Mouse (Mus musculus) forebrain, embryonic 10.5 days (tissue): ENCODE results near the gene Dhx37. TPM values are rescaled to one million over a fixed set of nuclear protein-coding genes. Genes with fewer than 3 reads are reported as not detected.
A peak's percentile ranks its signal among the peaks of the same experiment; 100 is the strongest.
"Not testable (repeated sequence)": the region's sequence is repeated elsewhere in the genome, so short reads cannot be mapped to it uniquely, and the experiment has no call there.

Experiments
- DNase-seq: peaks from one replicate; pipeline ENCODE4 v3.0.0-alpha.2; 2017; ENCODE audit warnings: low spot score; ENCODE audit errors: extremely low spot score
- H3K27ac ChIP-seq: fragments of 300-500 bp; sonication (generic); 2 replicates; pipeline ENCODE4 v1.5.1; 2016; ENCODE audit warnings: mild to moderate bottlenecking
- H3K27me3 ChIP-seq: fragments of 300-500 bp; sonication (generic); 2 replicates; pipeline ENCODE4 v1.6.1; 2016; ENCODE audit warnings: mild to moderate bottlenecking; ENCODE audit not compliant: poor library complexity, severe bottlenecking
- H3K36me3 ChIP-seq: fragments of 300-500 bp; sonication (generic); replicated peaks from 2 replicates; pipeline ENCODE4 v1.6.1; 2016; ENCODE audit warnings: mild to moderate bottlenecking, moderate library complexity
- H3K4me1 ChIP-seq: fragments of 300-500 bp; sonication (generic); 2 replicates; pipeline ENCODE4 v1.6.1; 2016
- H3K4me3 ChIP-seq: fragments of 300-500 bp; sonication (generic); 2 replicates; pipeline ENCODE4 v1.5.1; 2016; ENCODE audit warnings: mild to moderate bottlenecking, moderate library complexity
- H3K9me3 ChIP-seq: fragments of 300-500 bp; sonication (generic); 2 replicates; pipeline ENCODE4 v1.6.1; 2016; ENCODE audit warnings: mild to moderate bottlenecking, moderate library complexity
- WGBS: fragments of 180-500 bp; shearing (Covaris S2); methylation state at CpG from one replicate; pipeline ENCODE4 v1.1.7; 2016; 5-methylcytosine and 5-hydroxymethylcytosine counted together
- polyA plus RNA-seq: library from polyadenylated mRNA; unstranded; fragments of >200 nt; fragmentation: Nextera tagmentation; extraction: Ambion mirVana; gene quantifications from 2 replicates; pipeline ENCODE4 v1.2.1, GENCODE M21; 2016

Dhx37 gene
- polyA plus RNA-seq, 1 experiment from 2014 or later = 21.4 TPM

DNA sequence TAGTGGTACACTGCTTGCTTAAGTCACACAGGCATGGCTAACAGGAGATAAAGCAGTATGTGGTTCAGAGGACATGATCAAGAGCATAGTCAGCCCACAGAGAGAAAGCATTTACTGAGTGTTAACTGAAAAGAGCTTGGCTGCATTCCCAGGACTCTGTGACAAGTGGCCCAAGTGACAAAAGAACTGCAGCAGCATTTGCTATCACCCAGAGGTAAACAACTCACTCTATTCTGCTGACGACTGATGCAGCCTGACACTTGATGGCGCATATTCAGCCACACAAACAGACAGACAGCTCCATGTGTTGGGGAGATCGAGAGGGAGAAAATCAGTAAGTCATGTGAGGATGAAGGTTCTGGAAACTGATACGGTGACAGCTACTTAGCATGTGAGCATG is 20.2 kb downstream of the Dhx37 start:
- H3K4me1 ChIP-seq = peaks cover 12% of the 10 kb centered on the region
- H3K4me3 ChIP-seq = no peak overlapping the region
- peaks cover 58% of the 10 kb centered on the region for H3K36me3 ChIP-seq
- 92% methylated on average over 4 of the region's 4 CpGs for WGBS
- no peak for DNase-seq
- H3K27ac ChIP-seq = no peak overlapping the region
- no peaks in the 10 kb centered on the region for H3K27me3 ChIP-seq
- H3K9me3 ChIP-seq = no peaks in the 10 kb centered on the region

DNA sequence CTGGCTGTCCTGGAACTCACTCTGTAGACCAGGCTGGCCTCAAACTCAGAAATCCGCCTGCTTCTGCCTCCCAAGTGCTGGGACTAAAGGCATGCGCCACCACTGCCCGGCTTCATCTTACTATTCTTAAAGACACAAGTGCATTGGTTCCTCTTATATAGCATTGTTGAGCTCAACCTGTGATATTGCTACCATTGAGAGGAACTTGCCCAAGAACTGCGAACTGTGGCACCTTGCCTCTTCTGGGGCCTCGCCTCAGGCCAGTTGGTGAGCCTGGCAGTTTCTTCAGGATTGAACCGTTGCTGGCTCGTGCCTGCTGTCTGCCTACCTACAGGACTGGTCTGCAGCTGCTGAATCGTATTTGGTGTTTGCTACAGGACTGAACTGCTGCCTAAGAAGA is 21.4 kb downstream of the Dhx37 start:
- DNase-seq, H3K27ac ChIP-seq, H3K27me3 ChIP-seq, H3K9me3 ChIP-seq, H3K4me3 ChIP-seq: not testable (repeated sequence)
- WGBS = 90% methylated on average over 8 of the region's 8 CpGs
- Histone ChIP-seq H3K36me3 (peaks cover 46% of the 10 kb centered on the region), H3K4me1 (peaks cover 22% of the 10 kb centered on the region)

DNA sequence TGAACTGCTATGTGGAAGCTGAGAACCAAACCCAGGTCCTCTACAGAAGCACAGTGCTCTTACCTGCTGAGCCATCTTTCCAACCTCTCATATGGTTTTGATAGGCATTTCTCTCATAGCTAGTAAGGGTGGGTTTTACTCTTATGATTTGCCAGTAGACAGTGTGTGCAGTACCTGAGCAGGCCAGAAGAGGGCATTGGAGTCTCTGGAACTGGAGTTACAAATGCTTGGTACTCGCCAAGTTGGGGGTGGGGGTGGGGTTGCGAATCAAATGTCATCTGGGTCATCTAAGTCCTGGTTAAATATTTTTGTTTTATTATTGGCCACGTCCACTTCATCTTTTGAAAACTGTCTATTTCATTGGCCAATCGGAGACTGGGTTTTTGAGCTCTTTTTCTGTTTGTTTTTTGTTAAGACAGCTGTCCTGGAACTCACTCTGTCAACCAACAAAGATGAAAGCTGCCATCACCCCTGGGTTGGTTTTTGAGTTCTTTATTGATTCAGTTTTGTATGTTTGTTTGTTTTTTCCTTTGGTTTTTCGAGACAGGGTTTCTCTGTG is 21.9 kb downstream of the Dhx37 start:
- DNase-seq = peak; percentile 64
- peaks cover 27% of the 10 kb centered on the region for H3K4me1 ChIP-seq
- peaks cover 41% of the 10 kb centered on the region for H3K36me3 ChIP-seq
- no peaks in the 10 kb centered on the region for H3K9me3 ChIP-seq
- H3K27ac ChIP-seq = no peak overlapping the region
- no peak overlapping the region for H3K4me3 ChIP-seq
- H3K27me3 ChIP-seq = no peaks in the 10 kb centered on the region
- 61% methylated on average over 5 of the region's 5 CpGs for WGBS

DNA sequence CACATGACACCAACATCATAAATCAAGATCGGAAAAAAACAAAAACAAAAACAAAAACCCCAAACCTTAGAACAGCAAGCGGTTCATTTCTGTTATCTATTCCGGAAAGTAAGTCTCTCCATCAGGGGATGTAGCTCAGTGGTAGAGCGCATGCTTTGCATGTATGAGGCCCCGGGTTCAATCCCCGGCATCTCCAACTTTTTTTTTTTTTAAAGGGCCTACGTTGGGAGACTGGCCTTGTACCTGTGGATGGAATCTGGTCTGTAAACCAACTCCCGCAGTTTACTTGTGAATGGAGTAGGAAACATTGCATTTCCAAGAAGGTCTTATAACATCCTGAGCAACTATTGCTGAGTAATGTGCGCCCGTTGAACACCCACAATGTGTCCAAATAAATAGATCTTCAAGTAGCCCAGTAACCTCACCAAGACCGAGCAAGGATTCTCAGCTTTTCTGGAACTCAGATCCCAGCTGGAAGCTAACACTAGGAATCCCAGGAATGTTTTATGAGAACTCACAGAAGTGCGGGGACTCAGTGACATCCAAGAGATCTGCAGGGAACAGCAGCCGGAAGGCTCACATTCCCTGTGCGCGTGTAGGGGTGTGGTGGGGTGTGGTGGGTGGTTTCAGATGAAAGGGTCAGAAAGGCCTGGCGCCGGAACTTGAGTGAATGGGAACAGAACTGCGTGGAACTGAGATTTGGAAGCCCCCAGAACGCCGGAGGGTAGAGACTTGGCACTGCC is 24.4 kb downstream of the Dhx37 start:
- Histone ChIP-seq H3K27me3 (no peaks in the 10 kb centered on the region), H3K36me3 (peaks cover 16% of the 10 kb centered on the region), H3K9me3 (no peaks in the 10 kb centered on the region), H3K27ac (peak overlapping the region; percentile 79), H3K4me3 (peak overlapping the region; percentile 51), H3K4me1 (peaks cover 39% of the 10 kb centered on the region)
- DNase-seq = peak; percentile 74
- 4% methylated on average over 20 of the region's 20 CpGs for WGBS

DNA sequence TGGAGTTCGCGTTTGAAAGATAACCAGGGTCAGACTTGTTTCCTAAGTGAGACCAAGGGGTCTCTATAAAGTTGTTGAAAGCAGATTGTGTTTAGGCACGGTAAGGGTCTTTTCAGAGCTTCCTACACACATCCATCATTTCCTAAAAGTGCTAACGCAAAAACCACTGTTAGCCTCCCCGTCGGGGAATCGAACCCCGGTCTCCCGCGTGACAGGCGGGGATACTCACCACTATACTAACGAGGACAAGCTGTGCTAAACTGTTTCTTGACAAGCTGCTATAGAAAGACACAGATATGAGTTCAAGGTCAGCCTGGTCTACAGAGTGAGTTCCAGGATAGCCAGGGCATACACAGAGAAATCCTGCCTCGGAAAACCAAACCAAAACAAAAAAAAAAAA is 25.1 kb downstream of the Dhx37 start:
- Histone ChIP-seq H3K4me1 (peaks cover 42% of the 10 kb centered on the region), H3K4me3 (peak overlapping the region; percentile 51), H3K9me3 (no peaks in the 10 kb centered on the region), H3K36me3 (peaks cover 10% of the 10 kb centered on the region), H3K27ac (peak overlapping the region; percentile 79), H3K27me3 (no peaks in the 10 kb centered on the region)
- peak; percentile 90 for DNase-seq
- WGBS = under 1% methylated on average over 13 of the region's 13 CpGs

DNA sequence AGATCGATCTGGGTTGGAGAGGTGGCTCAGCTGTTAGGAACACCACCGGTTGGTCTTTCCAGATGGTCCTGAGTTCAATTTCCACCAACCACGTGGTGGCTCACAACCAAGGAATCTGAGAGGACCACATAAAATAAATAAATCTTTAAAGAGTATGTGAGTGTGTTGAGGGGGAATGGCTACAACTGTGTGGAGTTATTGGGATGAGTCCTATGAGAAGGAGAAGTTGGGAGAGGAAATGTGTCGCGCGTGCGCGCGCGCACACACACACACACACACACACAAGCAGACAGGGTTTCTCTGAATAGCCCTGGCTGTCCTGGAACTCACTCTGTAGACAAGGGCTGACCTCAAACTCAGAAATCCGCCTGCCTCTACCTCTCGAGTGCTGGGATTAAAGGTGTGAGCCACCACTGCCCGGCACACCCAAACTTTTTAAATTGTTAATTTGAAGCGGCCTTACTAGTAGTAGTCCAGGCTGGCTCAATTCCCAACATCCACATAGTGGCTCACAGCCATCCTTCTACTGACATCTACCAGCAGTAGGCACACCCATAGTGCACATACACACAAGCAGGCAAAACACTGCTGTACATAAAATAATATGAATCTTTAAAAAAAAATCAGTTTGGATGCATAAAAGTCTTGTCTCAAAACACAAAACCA is 25.9 kb downstream of the Dhx37 start:
- Histone ChIP-seq H3K27ac (no peak overlapping the region), H3K9me3 (no peaks in the 10 kb centered on the region), H3K4me3 (peak overlapping the region; percentile 51; the same call in 1 of the 2 replicates), H3K27me3 (peaks cover under 1% of the 10 kb centered on the region; the same call in 1 of the 2 replicates), H3K4me1 (peaks cover 50% of the 10 kb centered on the region), H3K36me3 (peaks cover 2% of the 10 kb centered on the region)
- 68% methylated on average over 14 of the region's 14 CpGs for WGBS
- DNase-seq = no peak

DNA sequence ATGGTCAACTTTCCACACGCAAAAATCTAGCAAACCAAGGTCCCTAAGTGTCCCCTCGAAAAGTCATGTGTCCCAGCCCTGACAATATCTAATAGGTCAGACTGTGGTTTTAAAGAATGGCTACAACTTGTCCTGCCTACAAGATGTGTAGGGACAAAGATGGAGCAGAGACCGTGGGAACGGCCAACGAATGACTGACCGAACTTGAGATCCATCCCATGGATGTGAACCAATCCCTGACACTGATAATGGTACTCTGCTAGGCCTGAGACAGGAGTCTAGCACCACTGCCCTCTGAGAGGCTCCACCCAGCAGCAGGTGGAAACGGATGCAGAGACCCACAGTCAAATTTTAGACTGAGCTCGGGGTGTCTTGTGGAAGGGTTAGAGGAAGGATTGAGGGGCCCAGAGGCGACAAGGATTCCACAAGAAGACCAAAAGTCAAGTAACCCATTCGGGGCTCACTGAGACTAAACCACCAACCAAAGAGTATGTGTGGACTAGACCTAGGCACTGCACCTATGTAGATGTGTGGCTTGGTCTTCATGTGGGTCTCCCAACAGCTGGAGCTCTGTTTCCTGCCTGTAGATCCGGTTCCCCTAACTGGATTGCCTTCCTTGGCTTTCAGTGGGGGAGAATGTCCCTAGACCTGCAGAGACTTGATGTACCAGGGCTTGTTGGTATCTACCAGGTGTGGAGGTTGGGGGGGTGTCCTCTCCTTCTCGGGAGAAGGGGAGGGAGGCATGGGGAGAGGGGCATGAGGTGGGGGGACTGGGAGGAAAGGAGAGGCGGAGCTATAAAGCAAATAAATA is 26.7 kb downstream of the Dhx37 start:
- peak overlapping the region; percentile 66 for H3K4me3 ChIP-seq
- 53% methylated on average over 13 of the region's 13 CpGs for WGBS
- no peaks in the 10 kb centered on the region for H3K9me3 ChIP-seq
- no peak for DNase-seq
- no peaks in the 10 kb centered on the region for H3K36me3 ChIP-seq
- H3K4me1 ChIP-seq = peaks cover 55% of the 10 kb centered on the region
- H3K27me3 ChIP-seq = peaks cover 7% of the 10 kb centered on the region; the same call in 1 of the 2 replicates
- H3K27ac ChIP-seq = peak overlapping the region; percentile 89

DNA sequence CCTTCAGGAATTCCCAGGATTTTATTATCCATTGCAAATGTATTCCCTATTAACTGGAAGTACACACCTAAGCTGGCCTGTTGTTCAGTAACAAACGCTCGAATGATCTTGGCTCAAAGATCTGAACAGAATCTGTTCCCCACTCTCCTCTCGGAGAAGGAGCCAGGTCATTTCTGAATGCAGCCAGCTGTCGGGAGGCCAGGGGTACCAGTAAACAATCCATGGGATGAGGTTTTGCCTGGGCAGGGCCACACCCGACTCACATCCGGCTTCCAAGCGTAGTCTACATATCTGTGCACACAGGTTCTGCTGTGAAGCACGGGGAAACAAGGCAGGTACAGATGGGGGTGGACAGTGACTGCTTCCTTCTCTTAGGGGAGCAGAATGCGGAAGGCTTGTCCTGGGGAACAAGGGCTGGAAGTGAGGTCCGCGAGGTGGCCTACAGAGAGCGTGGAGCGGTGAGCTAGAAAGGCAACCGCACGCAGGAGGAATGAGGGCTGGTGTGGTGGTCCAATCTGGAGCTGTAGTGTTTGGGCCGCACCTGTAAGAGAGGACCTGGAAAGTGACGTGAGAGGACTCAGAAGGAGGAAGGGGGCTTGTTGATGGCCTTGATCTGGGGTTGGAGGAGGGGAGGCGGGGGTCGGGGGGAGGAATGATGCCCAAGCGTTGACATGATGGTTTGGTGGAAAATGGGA is 27.5 kb downstream of the Dhx37 start:
- Histone ChIP-seq H3K36me3 (no peaks in the 10 kb centered on the region), H3K9me3 (no peaks in the 10 kb centered on the region), H3K4me1 (peaks cover 55% of the 10 kb centered on the region), H3K27me3 (peaks cover 13% of the 10 kb centered on the region; the same call in 1 of the 2 replicates), H3K27ac (peak overlapping the region; percentile 89), H3K4me3 (peak overlapping the region; percentile 66)
- under 1% methylated on average over 20 of the region's 20 CpGs for WGBS
- DNase-seq = no peak

DNA sequence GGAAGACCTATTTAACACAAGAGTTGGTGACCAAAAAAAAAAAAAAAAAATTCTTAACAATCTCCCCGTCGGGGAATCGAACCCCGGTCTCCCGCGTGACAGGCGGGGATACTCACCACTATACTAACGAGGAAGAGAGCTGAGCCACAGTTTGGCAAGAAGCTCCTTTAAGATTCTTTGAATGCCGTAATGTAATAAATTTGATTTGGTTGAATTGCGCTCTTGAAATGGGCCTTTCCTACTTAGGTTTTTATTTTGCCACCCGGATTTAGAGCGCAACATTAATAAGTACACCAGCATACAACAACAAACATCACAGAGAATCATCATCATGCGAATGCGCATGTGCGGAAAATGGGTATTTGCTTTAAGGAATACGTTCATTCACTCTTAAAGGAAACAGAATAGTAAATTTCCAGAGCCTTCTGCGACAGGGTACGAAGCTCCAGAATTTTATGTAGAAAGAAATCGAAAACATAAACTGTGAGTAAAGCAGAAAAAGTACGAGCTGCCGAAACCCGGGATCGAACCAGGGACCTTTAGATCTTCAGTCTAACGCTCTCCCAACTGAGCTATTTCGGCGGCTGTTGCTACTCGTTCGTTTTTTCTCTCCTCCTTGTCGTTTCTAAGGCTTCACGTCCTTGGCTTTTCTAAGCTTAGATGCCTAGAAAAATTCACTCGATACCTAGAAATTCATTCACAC is 28.2 kb downstream of the Dhx37 start:
- peak; percentile 89 for DNase-seq
- Histone ChIP-seq H3K4me1 (peaks cover 55% of the 10 kb centered on the region), H3K27me3 (peaks cover 13% of the 10 kb centered on the region; the same call in 1 of the 2 replicates), H3K4me3 (peak overlapping the region; percentile 66), H3K9me3 (no peaks in the 10 kb centered on the region), H3K27ac (peak overlapping the region; percentile 89), H3K36me3 (no peaks in the 10 kb centered on the region)
- under 1% methylated on average over 31 of the region's 31 CpGs for WGBS

DNA sequence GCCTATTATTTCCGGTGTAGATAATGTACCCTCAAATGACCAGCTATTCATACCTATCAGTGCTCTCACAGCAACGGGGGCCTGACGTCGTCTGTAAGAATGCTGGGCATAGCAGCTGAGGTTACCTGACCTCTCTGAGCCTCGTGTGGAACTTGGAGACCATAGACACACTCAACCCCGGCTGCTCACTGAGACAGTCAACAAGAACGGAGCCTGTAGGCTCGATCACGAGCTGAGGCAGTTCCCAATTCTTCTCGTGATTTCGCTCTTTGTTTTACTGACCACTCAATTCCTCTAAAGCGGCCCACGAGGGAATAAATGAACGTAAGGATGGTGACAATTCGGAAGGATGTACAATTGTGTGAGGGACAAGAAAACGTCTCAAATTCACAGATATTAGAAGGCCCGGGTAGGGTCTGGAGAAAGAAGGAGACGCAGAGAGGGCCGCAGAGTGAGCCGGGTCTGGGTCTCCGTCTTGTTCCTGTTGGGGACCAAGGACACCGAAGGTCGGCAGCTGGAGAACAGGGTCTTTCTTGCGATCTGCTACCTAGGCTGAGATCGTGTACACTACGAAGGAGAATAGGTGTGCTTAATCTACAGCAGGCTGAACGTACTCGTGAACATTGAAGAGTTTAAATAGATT is 28.9 kb downstream of the Dhx37 start:
- Histone ChIP-seq H3K4me3 (peak overlapping the region; percentile 66), H3K27me3 (peaks cover 13% of the 10 kb centered on the region; the same call in 1 of the 2 replicates), H3K36me3 (no peaks in the 10 kb centered on the region), H3K27ac (peak overlapping the region; percentile 89), H3K9me3 (no peaks in the 10 kb centered on the region), H3K4me1 (peaks cover 49% of the 10 kb centered on the region)
- DNase-seq = peak; percentile 83
- under 1% methylated on average over 28 of the region's 28 CpGs for WGBS

DNA sequence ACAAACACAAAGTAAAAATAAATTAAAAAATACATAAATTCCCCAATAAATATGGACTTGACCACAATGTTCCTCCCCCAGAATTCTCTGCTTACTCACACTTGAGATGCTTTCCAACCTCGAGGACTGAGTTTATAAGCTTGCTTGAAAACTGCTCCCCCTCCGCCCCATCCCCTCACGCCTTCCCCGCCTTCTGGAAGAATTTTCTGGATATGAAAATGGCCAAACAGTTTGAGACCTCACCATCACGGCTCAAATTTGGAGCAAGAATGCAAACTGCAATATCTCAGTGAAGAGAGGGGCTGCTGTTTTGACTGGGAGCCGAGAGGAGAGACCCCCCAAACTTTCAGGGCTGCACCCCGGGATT is 29.4 kb downstream of the Dhx37 start:
- 1% methylated on average over 7 of the region's 7 CpGs for WGBS
- Histone ChIP-seq H3K36me3 (no peaks in the 10 kb centered on the region), H3K27me3 (peaks cover 13% of the 10 kb centered on the region; the same call in 1 of the 2 replicates), H3K4me3 (peak overlapping the region; percentile 66), H3K4me1 (peaks cover 44% of the 10 kb centered on the region), H3K27ac (peak overlapping the region; percentile 89), H3K9me3 (no peaks in the 10 kb centered on the region)
- DNase-seq = no peak
